Mouse (Mus musculus) intestine, embryonic 14.5 days (tissue): Measurements from ENCODE around the gene Poldip2. TPM values are rescaled to one million over a fixed set of nuclear protein-coding genes. Genes with fewer than 3 reads are reported as not detected.

Source experiments
- polyA plus RNA-seq: library from polyadenylated mRNA; unstranded; fragments of >200 nt; fragmentation: Nextera tagmentation; extraction: Ambion mirVana; gene quantifications from 2 replicates; pipeline ENCODE4 v1.2.1, GENCODE M21; 2014

Poldip2 gene
- polyA plus RNA-seq, 1 experiment from 2014 or later: 146 TPM

Other genes with a start within 250 kb of the Poldip2 start
- 0.17 and 0.24 TPM in 2 replicates for gene BC030499, start 221.4 kb upstream of the Poldip2 start, polyA plus RNA-seq
- gene Spag5, start 210.7 kb upstream of the Poldip2 start, polyA plus RNA-seq: 34.1 and 40.0 TPM in 2 replicates
- gene Aldoc, start 189.2 kb upstream of the Poldip2 start, polyA plus RNA-seq: 20.0 and 21.1 TPM in 2 replicates
- gene Pigs, start 183.8 kb upstream of the Poldip2 start, polyA plus RNA-seq: 76.2 and 79.1 TPM in 2 replicates
- 39.8 and 42.8 TPM in 2 replicates for gene Unc119, start 168.7 kb upstream of the Poldip2 start, polyA plus RNA-seq
- gene Foxn1, start 125.6 kb upstream of the Poldip2 start, polyA plus RNA-seq: not detected in 2 replicates
- 0.07 and 0.12 TPM in 2 replicates for gene Slc13a2, start 90.0 kb upstream of the Poldip2 start, polyA plus RNA-seq
- gene Slc46a1, start 46.5 kb upstream of the Poldip2 start, polyA plus RNA-seq: 12.4 and 12.8 TPM in 2 replicates
- 3.9 and 4.2 TPM in 2 replicates for gene Sarm1, start 14.4 kb upstream of the Poldip2 start, polyA plus RNA-seq
- gene Vtn, start 13.1 kb upstream of the Poldip2 start, polyA plus RNA-seq: 0.89 and 9.1 TPM in 2 replicates
- not detected in 2 replicates for gene Sebox, start 8.7 kb upstream of the Poldip2 start, polyA plus RNA-seq
- 57.9 and 63.2 TPM in 2 replicates for gene Tmem199, start within 50 bp of the Poldip2 start, polyA plus RNA-seq
- 83.3 and 86.7 TPM in 2 replicates for gene Tnfaip1, start 24.1 kb downstream of the Poldip2 start, polyA plus RNA-seq
- 117 and 123 TPM in 2 replicates for gene Ift20, start 24.2 kb downstream of the Poldip2 start, polyA plus RNA-seq
- gene Tmem97, start 38.6 kb downstream of the Poldip2 start, polyA plus RNA-seq: 131 and 160 TPM in 2 replicates
- gene Nlk, start 185.2 kb downstream of the Poldip2 start, polyA plus RNA-seq: 12.6 and 14.9 TPM in 2 replicates
- 48.2 and 50.2 TPM in 2 replicates for gene Ccnq, start 239.5 kb downstream of the Poldip2 start, polyA plus RNA-seq